Mouse (Mus musculus) heart, embryonic 14.5 days (tissue): ENCODE data around the gene Asna1. TPM values are rescaled to one million over a fixed set of nuclear protein-coding genes. Genes with fewer than 3 reads are reported as not detected.

Experiments used
- ATAC-seq: fragments of 200-750 bp; cut with Nextera tagmentation; 2 replicates; pipeline ENCODE4 v1.8.0; 2017; ENCODE audit warnings: low read depth, moderate TSS enrichment; ENCODE audit not compliant: insufficient number of reproducible peaks, insufficient read depth, low FRiP score
- H3K27ac ChIP-seq, 2 experiments: fragments of 200-500 bp in 1 of 2; fragments of 300-500 bp in 1 of 2; sonication (generic) in 1 of 2; replicated peaks in 1 of 2; 2 replicates each; pipeline ENCODE4 v1.5.1; 2012 to 2014; ENCODE audit warnings: low read depth in 2 of 2, low read length in 2 of 2, control low read depth in 1 of 2, mild to moderate bottlenecking in 1 of 2, mixed read lengths in 1 of 2; ENCODE audit not compliant: control insufficient read depth in 1 of 2, insufficient read depth in 1 of 2
- H3K27me3 ChIP-seq: fragments of 300-500 bp; sonication (generic); 2 replicates; pipeline ENCODE4 v1.6.1; 2014; ENCODE audit warnings: mild to moderate bottlenecking, low read length, control low read depth; ENCODE audit not compliant: control insufficient read depth, insufficient read depth
- H3K36me3 ChIP-seq: fragments of 300-500 bp; sonication (generic); 2 replicates; pipeline ENCODE4 v1.6.1; 2014; ENCODE audit warnings: mild to moderate bottlenecking, control low read depth, low read length, mixed read lengths; ENCODE audit not compliant: control insufficient read depth, insufficient read depth
- H3K4me1 ChIP-seq, 2 experiments: fragments of 200-500 bp in 1 of 2; fragments of 300-500 bp in 1 of 2; sonication (generic) in 1 of 2; 2 replicates each; pipeline ENCODE4 v1.6.1; 2012 to 2014; ENCODE audit warnings: low read length in 2 of 2, control low read depth in 1 of 2, mixed read lengths in 1 of 2; ENCODE audit not compliant: control insufficient read depth in 2 of 2, insufficient read depth in 2 of 2
- H3K4me2 ChIP-seq: fragments of 300-500 bp; sonication (generic); 2 replicates; pipeline ENCODE4 v1.6.1; 2014; ENCODE audit warnings: mild to moderate bottlenecking, low read length
- H3K4me3 ChIP-seq, 2 experiments: fragments of 200-500 bp in 1 of 2; fragments of 300-500 bp in 1 of 2; sonication (generic) in 1 of 2; 2 replicates each; pipeline ENCODE4 v1.5.1; 2012 to 2014; ENCODE audit warnings: low read length in 2 of 2, mild to moderate bottlenecking in 2 of 2, control low read depth in 1 of 2, low read depth in 1 of 2, moderate library complexity in 1 of 2; ENCODE audit not compliant: control insufficient read depth in 1 of 2, insufficient read depth in 1 of 2
- H3K9ac ChIP-seq: fragments of 300-500 bp; sonication (generic); 2 replicates; pipeline ENCODE4 v1.6.1; 2014; ENCODE audit warnings: mild to moderate bottlenecking, low read length
- H3K9me3 ChIP-seq: fragments of 300-500 bp; sonication (generic); 2 replicates; pipeline ENCODE4 v1.6.1; 2016; ENCODE audit warnings: low read length, control low read depth; ENCODE audit not compliant: control insufficient read depth
- WGBS: fragments of 180-500 bp; shearing (Covaris S2); extraction: QIAGEN DNeasy Blood & Tissue Kit; methylation state at CpG from one replicate; pipeline ENCODE4 v1.1.7; 2014; 5-methylcytosine and 5-hydroxymethylcytosine counted together
- polyA plus RNA-seq: library from polyadenylated mRNA; unstranded; fragments of >200 nt; fragmentation: Nextera tagmentation; extraction: Ambion mirVana; gene quantifications from 2 replicates; pipeline ENCODE4 v1.2.1, GENCODE M21; 2014

Gene Asna1
- polyA plus RNA-seq, 1 experiment from 2014 or later: 109 TPM

DNA sequence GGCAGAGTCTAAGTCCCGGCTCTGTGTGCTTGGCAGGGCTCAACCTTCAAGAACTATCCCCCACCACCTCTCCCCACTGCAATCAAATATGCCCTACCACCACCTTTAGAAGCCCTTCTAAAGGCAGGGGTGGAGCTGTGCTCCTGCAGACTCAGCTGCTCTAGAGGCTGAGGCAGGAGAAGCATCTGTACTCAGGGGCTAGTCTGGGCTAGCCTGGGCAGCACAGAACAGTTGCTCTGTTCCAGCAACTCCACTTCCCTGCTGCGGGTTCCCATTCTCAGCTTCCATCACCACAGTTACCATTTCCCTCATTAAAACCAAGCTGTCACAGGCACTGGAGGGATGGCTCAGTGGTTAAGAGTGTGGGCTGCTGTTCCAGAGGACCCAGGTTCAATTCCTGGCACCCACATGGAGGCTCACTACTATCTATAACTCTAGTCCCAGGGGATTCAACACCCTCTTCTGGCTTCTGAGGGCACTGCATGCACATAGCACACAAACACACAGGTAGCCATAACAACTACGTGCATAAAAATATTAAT lies 3.5 kb downstream of the Asna1 start:
- Histone ChIP-seq H3K4me1 (peaks cover 7 to 17% of the 10 kb centered on the region in 2 experiments), H3K27ac (no peak overlapping the region), H3K27me3 (no peaks in the 10 kb centered on the region), H3K36me3 (peaks cover 71% of the 10 kb centered on the region), H3K4me3 (no peak overlapping the region), H3K4me2 (no peak overlapping the region), H3K9me3 (no peaks in the 10 kb centered on the region), H3K9ac (no peak overlapping the region)
- no peak for ATAC-seq
- 97% methylated on average over 3 of the region's 3 CpGs for WGBS

DNA sequence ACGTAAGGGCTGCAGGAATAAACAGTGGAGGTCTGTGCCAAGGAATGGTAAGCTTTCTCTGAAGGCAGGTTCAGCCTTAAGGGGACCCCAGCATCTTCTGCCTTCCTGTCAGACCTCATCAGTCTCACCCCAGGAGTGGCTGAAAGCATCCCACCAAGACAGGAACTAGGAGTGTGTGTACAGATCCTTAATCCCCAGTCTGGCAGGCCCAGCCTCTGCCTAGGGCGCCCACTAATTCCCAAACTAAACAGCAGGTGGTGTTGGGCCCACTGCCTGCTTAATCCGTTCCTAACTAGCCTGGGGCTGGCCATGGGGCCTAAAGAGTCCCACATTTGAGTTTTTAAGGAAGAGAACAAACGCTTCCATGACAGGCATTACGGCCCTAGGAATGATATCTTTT lies 7.9 kb downstream of the Asna1 start:
- H3K27ac ChIP-seq: no peak overlapping the region
- peaks cover 29% of the 10 kb centered on the region for H3K27me3 ChIP-seq
- H3K36me3 ChIP-seq: peaks cover 52% of the 10 kb centered on the region
- no peaks in the 10 kb centered on the region for H3K9me3 ChIP-seq
- no peak overlapping the region for H3K4me3 ChIP-seq
- H3K4me2 ChIP-seq: no peak overlapping the region
- H3K4me1 ChIP-seq: 0 out of 4 replicates have a peak, but pooled peaks cover 0 to 3% of the 10 kb centered on the region in 2 experiments
- no peak for ATAC-seq
- WGBS: 40% methylated on average over 5 of the region's 5 CpGs
- no peak overlapping the region for H3K9ac ChIP-seq

DNA sequence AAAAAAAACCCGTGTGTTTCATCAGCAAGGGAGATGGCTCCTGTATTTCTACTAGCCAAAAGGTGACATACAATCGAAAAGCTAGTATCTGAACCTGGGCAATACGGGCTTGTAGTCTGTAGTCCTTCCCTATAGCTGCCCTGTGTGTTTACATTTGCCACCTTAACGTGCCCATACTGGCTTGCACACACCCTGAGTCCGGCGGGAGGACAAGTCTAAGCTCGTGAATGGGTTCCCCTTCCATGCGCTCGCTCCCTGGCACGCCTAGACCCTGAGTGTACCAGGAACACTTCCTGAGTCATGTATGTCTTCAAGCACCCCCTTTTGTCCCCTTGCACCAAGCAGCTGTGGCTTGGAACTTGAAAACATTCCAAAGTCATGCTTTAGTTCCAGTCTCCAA lies 8.4 kb downstream of the Asna1 start:
- ATAC-seq: no peak
- Histone ChIP-seq H3K27me3 (peaks cover 32% of the 10 kb centered on the region), H3K4me2 (no peak overlapping the region), H3K9ac (no peak overlapping the region), H3K27ac (no peak overlapping the region), H3K4me1 (0 out of 4 replicates have a peak, but pooled peaks cover 0 to 3% of the 10 kb centered on the region in 2 experiments), H3K36me3 (peaks cover 48% of the 10 kb centered on the region), H3K4me3 (no peak overlapping the region), H3K9me3 (no peaks in the 10 kb centered on the region)
- 64% methylated on average over 10 of the region's 10 CpGs for WGBS

DNA sequence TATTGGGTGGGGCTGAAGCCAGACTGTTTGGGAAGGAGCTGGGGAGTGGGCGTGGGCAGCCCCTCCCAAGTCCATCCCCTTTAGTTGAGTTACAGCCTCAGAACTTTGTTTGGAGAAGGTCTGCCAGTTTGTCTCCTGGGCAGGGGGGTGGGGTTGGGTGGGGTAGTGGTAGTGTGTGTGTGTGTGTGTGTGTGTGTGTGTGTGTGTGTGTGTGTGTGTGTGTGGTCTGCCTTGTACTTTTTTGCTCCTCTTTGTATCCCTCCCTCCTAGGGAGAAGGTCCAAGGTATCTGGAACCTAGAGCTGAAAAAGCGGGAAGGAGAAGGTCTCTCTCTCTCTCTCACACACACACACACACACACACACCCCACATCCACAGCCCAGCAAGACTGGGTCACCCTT lies 10.7 kb downstream of the Asna1 start, which contains the start of gene Best2:
Gene Best2 (minus strand): TSS at position 101 of the 400 bp plus-strand sequence.
- 45% methylated on average over 2 of the region's 2 CpGs for WGBS
- Histone ChIP-seq H3K4me1 (0 out of 4 replicates have a peak, but pooled peaks cover 0 to 3% of the 10 kb centered on the region in 2 experiments), H3K9ac (0 out of 2 replicates have a peak within 1 kb of the TSS, but pooled peaks have one; percentile 14), H3K4me3 (peak within 1 kb of the TSS; percentile 20 to 21), H3K36me3 (peaks cover 25% of the 10 kb centered on the region), H3K27me3 (peaks cover 48% of the 10 kb centered on the region), H3K9me3 (no peaks in the 10 kb centered on the region), H3K27ac (no peak within 1 kb of the TSS), H3K4me2 (peak within 1 kb of the TSS; percentile 59)
- ATAC-seq: no peak

DNA sequence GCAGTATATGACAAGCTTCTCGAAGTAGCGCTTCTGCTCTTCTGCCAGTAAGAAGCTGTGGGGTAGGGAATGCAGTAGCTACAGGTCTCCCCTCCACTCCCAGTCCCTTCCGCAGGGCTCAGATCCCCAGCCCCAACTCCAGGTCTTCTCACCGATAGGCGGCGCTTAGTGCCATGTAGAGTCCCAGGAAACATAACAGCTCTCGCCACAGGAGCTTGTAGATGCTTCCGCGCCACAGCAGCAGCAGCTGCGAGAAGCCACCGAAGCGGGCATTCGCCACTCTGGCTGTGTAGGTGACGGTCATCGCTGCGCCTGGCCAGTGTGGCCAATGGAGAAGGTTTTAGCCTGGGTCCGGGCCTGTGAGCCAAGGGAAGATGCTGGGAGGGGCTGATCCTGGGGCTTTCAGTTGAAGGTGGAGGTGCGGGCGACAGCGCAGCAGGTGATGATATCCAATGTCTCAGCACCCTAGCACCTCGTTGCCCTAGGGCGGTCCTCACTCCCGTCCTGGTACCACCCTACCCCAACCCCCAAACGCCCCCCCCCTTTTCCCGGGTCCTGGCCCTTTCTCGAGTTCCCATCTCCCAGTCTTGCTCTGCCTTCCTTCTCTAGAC lies 11.7 kb downstream of the Asna1 start:
- 0 out of 4 replicates have a peak, but pooled peaks cover 0 to 3% of the 10 kb centered on the region in 2 experiments for H3K4me1 ChIP-seq
- 4% methylated on average over 25 of the region's 26 CpGs for WGBS
- H3K36me3 ChIP-seq: peaks cover 14% of the 10 kb centered on the region
- no peaks in the 10 kb centered on the region for H3K9me3 ChIP-seq
- H3K9ac ChIP-seq: 0 out of 2 replicates have a peak overlapping the region, but pooled peaks have one; percentile 14
- peak overlapping the region; percentile 59 for H3K4me2 ChIP-seq
- peak overlapping the region; percentile 20 to 21 for H3K4me3 ChIP-seq
- H3K27me3 ChIP-seq: peaks cover 59% of the 10 kb centered on the region
- no peak for ATAC-seq
- H3K27ac ChIP-seq: no peak overlapping the region

DNA sequence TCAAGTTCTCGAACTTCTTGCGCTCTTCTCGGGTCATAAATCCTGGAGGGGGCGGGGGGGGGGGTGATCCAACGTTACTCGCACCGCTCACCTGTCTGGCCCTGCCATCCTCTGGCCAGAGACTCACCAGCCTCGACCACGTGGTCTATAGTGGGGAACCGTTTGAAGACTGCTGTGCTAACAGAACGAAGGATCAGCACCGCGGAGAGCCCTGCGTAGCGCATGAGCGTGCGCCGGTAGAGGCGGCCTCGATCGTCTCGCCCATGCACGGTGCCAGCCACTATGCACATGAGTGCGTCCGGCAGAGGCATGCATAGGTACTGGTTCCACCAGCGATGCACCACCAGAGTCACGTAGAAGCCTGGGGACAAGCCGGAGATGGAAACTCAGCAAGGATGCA lies 13.8 kb downstream of the Asna1 start:
- Histone ChIP-seq H3K36me3 (no peaks in the 10 kb centered on the region), H3K27ac (no peak overlapping the region), H3K27me3 (peaks cover 75% of the 10 kb centered on the region), H3K4me1 (0 out of 4 replicates have a peak, but pooled peaks cover 0 to 3% of the 10 kb centered on the region in 2 experiments), H3K4me2 (no peak overlapping the region), H3K9ac (no peak overlapping the region), H3K9me3 (no peaks in the 10 kb centered on the region), H3K4me3 (no peak overlapping the region)
- no peak for ATAC-seq
- 11% methylated on average over 28 of the region's 28 CpGs for WGBS

DNA sequence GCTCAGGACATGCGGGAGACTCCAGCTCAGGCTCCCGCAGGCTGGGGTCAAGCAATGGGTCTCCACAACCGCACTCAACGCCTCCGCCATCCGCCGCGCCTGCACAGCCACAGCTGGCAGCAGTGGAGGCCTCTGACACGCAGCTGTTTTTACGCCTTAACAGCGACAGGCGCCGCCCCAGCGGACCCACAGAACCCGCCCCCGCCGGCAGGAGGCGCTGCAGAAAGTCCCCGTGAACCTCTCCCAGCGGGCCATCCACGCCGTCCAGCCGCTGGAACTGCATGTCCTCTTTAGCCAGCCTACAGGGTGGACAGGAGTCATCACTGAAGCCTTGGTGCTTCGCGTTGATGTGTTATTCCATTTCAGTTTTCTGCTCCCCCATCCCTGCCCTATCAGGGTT lies 17.4 kb downstream of the Asna1 start:
- no peak overlapping the region for H3K9ac ChIP-seq
- H3K9me3 ChIP-seq: no peaks in the 10 kb centered on the region
- H3K4me3 ChIP-seq: no peak overlapping the region
- no peak overlapping the region for H3K27ac ChIP-seq
- H3K4me2 ChIP-seq: no peak overlapping the region
- WGBS: 10% methylated on average over 25 of the region's 25 CpGs
- H3K4me1 ChIP-seq: no peaks in the 10 kb centered on the region
- no peak for ATAC-seq
- no peaks in the 10 kb centered on the region for H3K36me3 ChIP-seq
- peaks cover 57% of the 10 kb centered on the region for H3K27me3 ChIP-seq
